Mouse (Mus musculus): ENCODE measurements around the gene Sdf2. TPM values are rescaled to one million over a fixed set of nuclear protein-coding genes. Genes with fewer than 3 reads are reported as not detected.

Sdf2 gene
- polyA plus RNA-seq, 1 experiment from 2014 or later = 60.1 TPM

- peaks cover 12% of the 10 kb centered on the region for H3K4me1 ChIP-seq (ENCODE audit: control insufficient read depth, insufficient read depth, low read length)
- H3K27me3 ChIP-seq (ENCODE audit: control insufficient read depth, insufficient read depth, low read length) = no peaks in the 10 kb centered on the region
- no peak for DNase-seq (ENCODE audit: low spot score)
- H3K27ac ChIP-seq (ENCODE audit: low read depth, low read length) = no peak overlapping the region
- no peak; the same call in 1 of the 2 replicates for ATAC-seq (ENCODE audit: insufficient read depth, low FRiP score, low TSS enrichment)
- H3K9ac ChIP-seq (ENCODE audit: low read length) = no peak overlapping the region
- H3K9me3 ChIP-seq (ENCODE audit: control insufficient read depth, low read length) = no peaks in the 10 kb centered on the region
- no peak overlapping the region; the same call in 1 of the 2 replicates for H3K4me3 ChIP-seq (ENCODE audit: low read depth, low read length)
- WGBS = 62% methylated on average over 4 of the region's 4 CpGs
- H3K36me3 ChIP-seq (ENCODE audit: control insufficient read depth, insufficient read depth, low read length) = peaks cover 7% of the 10 kb centered on the region
- 0 out of 2 replicates have a peak overlapping the region, but pooled peaks have one; percentile 7 for H3K4me2 ChIP-seq (ENCODE audit: low read depth)
Measured at GRCm38 (mm10) chr11:78247727-78248140, 2.2 kb downstream of the Sdf2 start.

GRCm38 (mm10) chr11:78256618-78257017, 11.1 kb downstream of the Sdf2 start:
- DNase-seq (ENCODE audit: low spot score) (no peak), ATAC-seq (ENCODE audit: insufficient read depth, low FRiP score, low TSS enrichment) (no peak)
- Histone ChIP-seq H3K9ac (ENCODE audit: low read length) (no peak overlapping the region), H3K9me3 (ENCODE audit: control insufficient read depth, low read length) (no peaks in the 10 kb centered on the region), H3K36me3 (ENCODE audit: control insufficient read depth, insufficient read depth, low read length) (peaks cover 12% of the 10 kb centered on the region), H3K4me1 (ENCODE audit: control insufficient read depth, insufficient read depth, low read length) (no peaks in the 10 kb centered on the region), H3K4me2 (ENCODE audit: low read depth) (no peak overlapping the region), H3K27me3 (ENCODE audit: control insufficient read depth, insufficient read depth, low read length) (0 out of 2 replicates have a peak, but pooled peaks cover 2% of the 10 kb centered on the region), H3K27ac (ENCODE audit: low read depth, low read length) (no peak overlapping the region), H3K4me3 (ENCODE audit: low read depth, low read length) (no peak overlapping the region)
- WGBS = 100% methylated on average over 1 of the region's 1 CpGs

- Histone ChIP-seq H3K4me3 (ENCODE audit: low read depth, low read length) (peak overlapping the region; percentile 78), H3K9me3 (ENCODE audit: control insufficient read depth, low read length) (no peaks in the 10 kb centered on the region), H3K27ac (ENCODE audit: low read depth, low read length) (no peak overlapping the region), H3K4me2 (ENCODE audit: low read depth) (peak overlapping the region; percentile 75; the same call in 1 of the 2 replicates), H3K36me3 (ENCODE audit: control insufficient read depth, insufficient read depth, low read length) (peaks cover 12% of the 10 kb centered on the region), H3K4me1 (ENCODE audit: control insufficient read depth, insufficient read depth, low read length) (0 out of 2 replicates have a peak, but pooled peaks cover 5% of the 10 kb centered on the region), H3K9ac (ENCODE audit: low read length) (no peak overlapping the region), H3K27me3 (ENCODE audit: control insufficient read depth, insufficient read depth, low read length) (0 out of 2 replicates have a peak, but pooled peaks cover 2% of the 10 kb centered on the region)
- DNase-seq (ENCODE audit: low spot score) = no peak
- ATAC-seq (ENCODE audit: insufficient read depth, low FRiP score, low TSS enrichment) = no peak
- WGBS = 95% methylated on average over 2 of the region's 2 CpGs
Measured at GRCm38 (mm10) chr11:78260489-78261258, 15.1 kb downstream of the Sdf2 start.

- peak within 1 kb of the TSS; percentile 85 for H3K9ac ChIP-seq (ENCODE audit: low read length)
- 0 out of 2 replicates have a peak, but pooled peaks cover 2% of the 10 kb centered on the region for H3K27me3 ChIP-seq (ENCODE audit: control insufficient read depth, insufficient read depth, low read length)
- H3K4me3 ChIP-seq (ENCODE audit: low read depth, low read length) = peak within 1 kb of the TSS; percentile 78
- H3K4me1 ChIP-seq (ENCODE audit: control insufficient read depth, insufficient read depth, low read length) = 0 out of 2 replicates have a peak, but pooled peaks cover 5% of the 10 kb centered on the region
- DNase-seq (ENCODE audit: low spot score) = peak; percentile 96
- ATAC-seq (ENCODE audit: insufficient read depth, low FRiP score, low TSS enrichment) = peak; percentile 88
- H3K27ac ChIP-seq (ENCODE audit: low read depth, low read length) = peak within 1 kb of the TSS; percentile 53; the same call in 1 of the 2 replicates
- under 1% methylated on average over 107 of the region's 115 CpGs for WGBS
- peak within 1 kb of the TSS; percentile 75 for H3K4me2 ChIP-seq (ENCODE audit: low read depth)
- peaks cover 14% of the 10 kb centered on the region for H3K36me3 ChIP-seq (ENCODE audit: control insufficient read depth, insufficient read depth, low read length)
- no peaks in the 10 kb centered on the region for H3K9me3 ChIP-seq (ENCODE audit: control insufficient read depth, low read length)
Measured at GRCm38 (mm10) chr11:78261380-78262352, 16.1 kb downstream of the Sdf2 start, which contains the start of gene 2610507B11Rik. Gene 2610507B11Rik (plus strand): TSS chr11:78261752.

- ATAC-seq (ENCODE audit: insufficient read depth, low FRiP score, low TSS enrichment) (no peak), DNase-seq (ENCODE audit: low spot score) (peak; percentile 64)
- no peak overlapping the region; the same call in 1 of the 2 replicates for H3K9ac ChIP-seq (ENCODE audit: low read length)
- H3K4me2 ChIP-seq (ENCODE audit: low read depth) = peak overlapping the region; percentile 75
- H3K27me3 ChIP-seq (ENCODE audit: control insufficient read depth, insufficient read depth, low read length) = 0 out of 2 replicates have a peak, but pooled peaks cover 2% of the 10 kb centered on the region
- H3K4me1 ChIP-seq (ENCODE audit: control insufficient read depth, insufficient read depth, low read length) = 0 out of 2 replicates have a peak, but pooled peaks cover 5% of the 10 kb centered on the region
- WGBS = 6% methylated on average over 8 of the region's 8 CpGs
- H3K36me3 ChIP-seq (ENCODE audit: control insufficient read depth, insufficient read depth, low read length) = peaks cover 16% of the 10 kb centered on the region
- peak overlapping the region; percentile 78 for H3K4me3 ChIP-seq (ENCODE audit: low read depth, low read length)
- H3K27ac ChIP-seq (ENCODE audit: low read depth, low read length) = no peak overlapping the region
- H3K9me3 ChIP-seq (ENCODE audit: control insufficient read depth, low read length) = no peaks in the 10 kb centered on the region
Measured at GRCm38 (mm10) chr11:78262550-78262949, 17.0 kb downstream of the Sdf2 start.

- Histone ChIP-seq H3K4me3 (ENCODE audit: low read depth, low read length) (no peak overlapping the region), H3K9me3 (ENCODE audit: control insufficient read depth, low read length) (no peaks in the 10 kb centered on the region), H3K36me3 (ENCODE audit: control insufficient read depth, insufficient read depth, low read length) (peaks cover 26% of the 10 kb centered on the region), H3K4me2 (ENCODE audit: low read depth) (no peak overlapping the region), H3K9ac (ENCODE audit: low read length) (no peak overlapping the region), H3K27ac (ENCODE audit: low read depth, low read length) (no peak overlapping the region), H3K4me1 (ENCODE audit: control insufficient read depth, insufficient read depth, low read length) (0 out of 2 replicates have a peak, but pooled peaks cover 5% of the 10 kb centered on the region), H3K27me3 (ENCODE audit: control insufficient read depth, insufficient read depth, low read length) (no peaks in the 10 kb centered on the region)
- 93% methylated on average over 6 of the region's 6 CpGs for WGBS
- ATAC-seq (ENCODE audit: insufficient read depth, low FRiP score, low TSS enrichment) = no peak
- no peak for DNase-seq (ENCODE audit: low spot score)
Measured at GRCm38 (mm10) chr11:78265571-78265970, 20.0 kb downstream of the Sdf2 start.

- ATAC-seq (ENCODE audit: insufficient read depth, low FRiP score, low TSS enrichment) (no peak), DNase-seq (ENCODE audit: low spot score) (no peak)
- Histone ChIP-seq H3K4me1 (ENCODE audit: control insufficient read depth, insufficient read depth, low read length) (no peaks in the 10 kb centered on the region), H3K36me3 (ENCODE audit: control insufficient read depth, insufficient read depth, low read length) (peaks cover 42% of the 10 kb centered on the region), H3K9me3 (ENCODE audit: control insufficient read depth, low read length) (no peaks in the 10 kb centered on the region), H3K4me3 (ENCODE audit: low read depth, low read length) (no peak overlapping the region), H3K4me2 (ENCODE audit: low read depth) (no peak overlapping the region), H3K27me3 (ENCODE audit: control insufficient read depth, insufficient read depth, low read length) (no peaks in the 10 kb centered on the region), H3K9ac (ENCODE audit: low read length) (no peak overlapping the region), H3K27ac (ENCODE audit: low read depth, low read length) (no peak overlapping the region)
- WGBS = 94% methylated on average over 13 of the region's 13 CpGs
Measured at GRCm38 (mm10) chr11:78271986-78272385, 26.4 kb downstream of the Sdf2 start.

GRCm38 (mm10) chr11:78275596-78275995, 30.1 kb downstream of the Sdf2 start:
- Histone ChIP-seq H3K36me3 (ENCODE audit: control insufficient read depth, insufficient read depth, low read length) (peaks cover 43% of the 10 kb centered on the region), H3K9me3 (ENCODE audit: control insufficient read depth, low read length) (no peaks in the 10 kb centered on the region), H3K27ac (ENCODE audit: low read depth, low read length) (no peak overlapping the region), H3K4me1 (ENCODE audit: control insufficient read depth, insufficient read depth, low read length) (no peaks in the 10 kb centered on the region), H3K27me3 (ENCODE audit: control insufficient read depth, insufficient read depth, low read length) (no peaks in the 10 kb centered on the region), H3K4me3 (ENCODE audit: low read depth, low read length) (no peak overlapping the region), H3K9ac (ENCODE audit: low read length) (no peak overlapping the region), H3K4me2 (ENCODE audit: low read depth) (no peak overlapping the region)
- ATAC-seq (ENCODE audit: insufficient read depth, low FRiP score, low TSS enrichment) (no peak), DNase-seq (ENCODE audit: low spot score) (no peak)
- 93% methylated on average over 1 of the region's 1 CpGs for WGBS
